20 mouse cellular contexts compared by ENCODE assay signal in the genomic region with DNA sequence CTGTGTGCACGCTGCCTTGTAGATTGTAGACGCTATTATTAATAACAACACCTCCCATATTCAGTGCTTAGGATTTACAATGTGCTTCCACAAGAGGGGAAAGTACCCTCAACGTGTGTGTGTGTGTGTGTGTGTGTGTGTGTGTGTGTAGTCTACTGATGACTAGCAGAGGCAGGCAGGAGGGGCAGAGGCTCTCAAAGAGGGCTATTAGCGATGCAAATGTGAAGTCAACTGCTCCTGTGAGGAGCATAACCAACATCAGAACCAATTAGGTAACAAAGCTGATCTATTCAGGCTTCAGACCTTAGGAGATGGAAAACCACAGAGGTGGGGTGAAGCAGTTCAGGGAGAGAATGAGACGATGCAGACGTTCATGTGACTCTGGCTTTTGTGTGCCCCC.
DNase-seq lines count a peak whose midpoint lies in the region; ATAC-seq and TF ChIP-seq lines count a peak whose summit lies in the region.
"Had no signal": no experiment of that assay in that cellular context is flagged by ENCODE, and none has a peak within 500 bp of the region (broad histone marks: within the 10 kb centered on the region; RNA-seq: fewer than 3 reads in every experiment).

No protein-coding gene starts in this region.

- H3K9ac ChIP-seq in forebrain, embryonic 13.5 days, result no peak overlapping the region
- H3K9ac ChIP-seq in forebrain, embryonic 15.5 days (replicated peaks), result no peak overlapping the region
- no peak overlapping the region for H3K9ac ChIP-seq in midbrain, embryonic 14.5 days (replicated peaks; ENCODE audit: low read length)
- no peak overlapping the region for H3K9ac ChIP-seq in midbrain, embryonic 15.5 days
- H3K9ac ChIP-seq in forebrain, postnatal 0 days, result no peak overlapping the region
- no peak overlapping the region for H3K9ac ChIP-seq in neural tube, embryonic 15.5 days (replicated peaks)
- no peak overlapping the region for H3K9ac ChIP-seq in stomach, postnatal 0 days (ENCODE audit: low read length)
- H3K9ac ChIP-seq: heart, embryonic 12.5 days had no signal

- peak overlapping the region; percentile 37; the same call in 1 of the 2 replicates for H3K27ac ChIP-seq in forebrain, embryonic 13.5 days
- H3K27ac ChIP-seq in forebrain, embryonic 15.5 days (replicated peaks), result no peak overlapping the region
- H3K27ac ChIP-seq in midbrain, embryonic 14.5 days (replicated peaks; ENCODE audit: low read depth, low read length), result no peak overlapping the region
- H3K27ac ChIP-seq in midbrain, embryonic 15.5 days, result no peak overlapping the region
- no peak overlapping the region for H3K27ac ChIP-seq in forebrain, postnatal 0 days (ENCODE audit: low read depth, low read length)
- peak overlapping the region; percentile 37; the same call in 1 of the 2 replicates for H3K27ac ChIP-seq in neural tube, embryonic 15.5 days (replicated peaks)
- no peak overlapping the region for H3K27ac ChIP-seq in stomach, postnatal 0 days (replicated peaks)
- H3K27ac ChIP-seq: embryonic facial prominence, embryonic 10.5 days; kidney, postnatal 0 days; macrophage had no signal

- no peak for TF ChIP-seq EP300 in stomach, postnatal 0 days (optimal IDR thresholded peaks at IDR 0.05)

- H3K9me3 ChIP-seq in forebrain, embryonic 13.5 days (replicated peaks), result no peaks in the 10 kb centered on the region
- H3K9me3 ChIP-seq in forebrain, embryonic 15.5 days, result no peaks in the 10 kb centered on the region
- H3K9me3 ChIP-seq in midbrain, embryonic 14.5 days (ENCODE audit: control insufficient read depth, low read length), result no peaks in the 10 kb centered on the region
- H3K9me3 ChIP-seq in midbrain, embryonic 15.5 days, result no peaks in the 10 kb centered on the region
- no peaks in the 10 kb centered on the region for H3K9me3 ChIP-seq in forebrain, postnatal 0 days (ENCODE audit: low read length)
- H3K9me3 ChIP-seq in neural tube, embryonic 15.5 days (replicated peaks), result no peaks in the 10 kb centered on the region
- H3K9me3 ChIP-seq in stomach, postnatal 0 days (ENCODE audit: control insufficient read depth, low read length), result no peaks in the 10 kb centered on the region
- H3K9me3 ChIP-seq: embryonic facial prominence, embryonic 10.5 days; heart, embryonic 12.5 days had no signal

- ATAC-seq in forebrain, embryonic 13.5 days, result 0 out of 2 replicates have a peak, but pooled peaks have one; percentile 19
- no peak for ATAC-seq in forebrain, embryonic 15.5 days (replicated peaks)
- no peak for ATAC-seq in midbrain, embryonic 14.5 days (ENCODE audit: low FRiP score, low TSS enrichment)
- ATAC-seq in midbrain, embryonic 15.5 days (replicated peaks), result no peak
- peak; percentile 8; the same call in 1 of the 2 replicates for ATAC-seq in forebrain, postnatal 0 days
- peak; percentile 83 for ATAC-seq in neural tube, embryonic 15.5 days (ENCODE audit: low FRiP score)
- no peak for ATAC-seq in stomach, postnatal 0 days (ENCODE audit: low FRiP score, low TSS enrichment)
- ATAC-seq: CD4-positive, CD25-positive, alpha-beta regulatory T cell, adult 4 months had no signal

- WGBS in forebrain, embryonic 13.5 days, result 44% methylated on average over 6 of the region's 6 CpGs
- WGBS in forebrain, embryonic 15.5 days, result 47% methylated on average over 6 of the region's 6 CpGs
- 65% methylated on average over 6 of the region's 6 CpGs for WGBS in midbrain, embryonic 14.5 days
- WGBS in midbrain, embryonic 15.5 days, result 60% methylated on average over 6 of the region's 6 CpGs
- 47% methylated on average over 6 of the region's 6 CpGs for WGBS in forebrain, postnatal 0 days
- WGBS in neural tube, embryonic 15.5 days, result 38% methylated on average over 6 of the region's 6 CpGs
- WGBS in stomach, postnatal 0 days, result 82% methylated on average over 6 of the region's 6 CpGs

- no peak overlapping the region for H3K4me3 ChIP-seq in forebrain, embryonic 13.5 days
- no peak overlapping the region for H3K4me3 ChIP-seq in forebrain, embryonic 15.5 days
- no peak overlapping the region for H3K4me3 ChIP-seq in midbrain, embryonic 14.5 days (replicated peaks; ENCODE audit: low read depth, low read length)
- H3K4me3 ChIP-seq in midbrain, embryonic 15.5 days, result no peak overlapping the region
- H3K4me3 ChIP-seq in forebrain, postnatal 0 days (ENCODE audit: low read depth, low read length), result no peak overlapping the region
- H3K4me3 ChIP-seq in neural tube, embryonic 15.5 days (replicated peaks), result no peak overlapping the region
- H3K4me3 ChIP-seq in stomach, postnatal 0 days (ENCODE audit: low read depth, low read length), result no peak overlapping the region
- H3K4me3 ChIP-seq: embryonic facial prominence, embryonic 10.5 days; heart, embryonic 12.5 days had no signal

- no peak for TF ChIP-seq CTCF in forebrain, postnatal 0 days (IDR thresholded peaks at IDR 0.05; ENCODE audit: low read depth)
- TF ChIP-seq CTCF in stomach, postnatal 0 days (IDR thresholded peaks at IDR 0.05; ENCODE audit: low read depth), result no peak

- DNase-seq in midbrain, embryonic 14.5 days, result peak; percentile 20
- no peak for DNase-seq in forebrain, postnatal 0 days
- no peak for DNase-seq in gastrocnemius, postnatal 4 days (ENCODE audit: low spot score in 2 of 2)
- no peak for DNase-seq in stomach, postnatal 0 days (ENCODE audit: low spot score)
- DNase-seq: adrenal gland, postnatal 36 days; cerebellum, adult 11 months; cerebellum, adult 9-11 months; gastrocnemius, postnatal 14 days; heart, adult 18-20 months; kidney, adult 2 months; thymus, postnatal 36 days had no signal

- H3K27me3 ChIP-seq in forebrain, embryonic 13.5 days, result no peaks in the 10 kb centered on the region
- H3K27me3 ChIP-seq in forebrain, embryonic 15.5 days, result no peaks in the 10 kb centered on the region
- H3K27me3 ChIP-seq in midbrain, embryonic 14.5 days (ENCODE audit: control insufficient read depth, insufficient read depth, low read length), result no peaks in the 10 kb centered on the region
- no peaks in the 10 kb centered on the region for H3K27me3 ChIP-seq in midbrain, embryonic 15.5 days (replicated peaks)
- no peaks in the 10 kb centered on the region for H3K27me3 ChIP-seq in forebrain, postnatal 0 days (ENCODE audit: insufficient read depth, low read length)
- no peaks in the 10 kb centered on the region for H3K27me3 ChIP-seq in neural tube, embryonic 15.5 days (replicated peaks)
- no peaks in the 10 kb centered on the region for H3K27me3 ChIP-seq in stomach, postnatal 0 days (ENCODE audit: control insufficient read depth, insufficient read depth, low read length)
- H3K27me3 ChIP-seq: heart, embryonic 12.5 days had no signal

- H3K36me3 ChIP-seq in forebrain, embryonic 13.5 days (ENCODE audit: poor library complexity, severe bottlenecking), result no peaks in the 10 kb centered on the region
- H3K36me3 ChIP-seq in forebrain, embryonic 15.5 days, result no peaks in the 10 kb centered on the region
- H3K36me3 ChIP-seq in midbrain, embryonic 14.5 days (ENCODE audit: control insufficient read depth, insufficient read depth, low read length), result no peaks in the 10 kb centered on the region
- H3K36me3 ChIP-seq in midbrain, embryonic 15.5 days (replicated peaks), result no peaks in the 10 kb centered on the region
- no peaks in the 10 kb centered on the region; the same call in 1 of the 2 replicates for H3K36me3 ChIP-seq in forebrain, postnatal 0 days (ENCODE audit: insufficient read depth)
- H3K36me3 ChIP-seq in neural tube, embryonic 15.5 days, result 0 out of 2 replicates have a peak, but pooled peaks cover 4% of the 10 kb centered on the region
- H3K36me3 ChIP-seq in stomach, postnatal 0 days (ENCODE audit: control insufficient read depth, insufficient read depth, low read length), result 0 out of 2 replicates have a peak, but pooled peaks cover under 1% of the 10 kb centered on the region

- H3K4me1 ChIP-seq in forebrain, embryonic 13.5 days, result peaks cover 7% of the 10 kb centered on the region; the same call in 1 of the 2 replicates
- peaks cover 5% of the 10 kb centered on the region; the same call in 1 of the 2 replicates for H3K4me1 ChIP-seq in forebrain, embryonic 15.5 days
- no peaks in the 10 kb centered on the region for H3K4me1 ChIP-seq in midbrain, embryonic 14.5 days (ENCODE audit: control insufficient read depth, insufficient read depth, low read length)
- H3K4me1 ChIP-seq in midbrain, embryonic 15.5 days, result peaks cover 3% of the 10 kb centered on the region; the same call in 1 of the 2 replicates
- H3K4me1 ChIP-seq in forebrain, postnatal 0 days (ENCODE audit: insufficient read depth), result no peaks in the 10 kb centered on the region
- H3K4me1 ChIP-seq in neural tube, embryonic 15.5 days, result peaks cover 28% of the 10 kb centered on the region
- no peaks in the 10 kb centered on the region for H3K4me1 ChIP-seq in stomach, postnatal 0 days (replicated peaks; ENCODE audit: control insufficient read depth, insufficient read depth)
- H3K4me1 ChIP-seq: embryonic facial prominence, embryonic 10.5 days; heart, embryonic 12.5 days had no signal

- H3K4me2 ChIP-seq in forebrain, embryonic 13.5 days, result no peak overlapping the region
- no peak overlapping the region for H3K4me2 ChIP-seq in forebrain, embryonic 15.5 days (replicated peaks)
- H3K4me2 ChIP-seq in midbrain, embryonic 14.5 days (ENCODE audit: low read length), result no peak overlapping the region
- no peak overlapping the region for H3K4me2 ChIP-seq in midbrain, embryonic 15.5 days
- no peak overlapping the region for H3K4me2 ChIP-seq in forebrain, postnatal 0 days (ENCODE audit: low read depth)
- H3K4me2 ChIP-seq in neural tube, embryonic 15.5 days, result 0 out of 2 replicates have a peak overlapping the region, but pooled peaks have one; percentile 5
- H3K4me2 ChIP-seq in stomach, postnatal 0 days (replicated peaks; ENCODE audit: low read depth), result no peak overlapping the region
- H3K4me2 ChIP-seq: heart, embryonic 12.5 days had no signal

Comparison
In these comparisons a context has a peak if more than half of its experiments do, and no peak if none do; other contexts are left out.
1. ATAC-seq: peak in forebrain, embryonic 13.5 days (single experiment), forebrain, postnatal 0 days (single experiment) and neural tube, embryonic 15.5 days (single experiment); none in forebrain, embryonic 15.5 days (single experiment), midbrain, embryonic 14.5 days (single experiment), midbrain, embryonic 15.5 days (single experiment) and stomach, postnatal 0 days (single experiment).
2. H3K27ac ChIP-seq: peak in forebrain, embryonic 13.5 days (single experiment) and neural tube, embryonic 15.5 days (single experiment); none in forebrain, embryonic 15.5 days (single experiment), midbrain, embryonic 14.5 days (single experiment), midbrain, embryonic 15.5 days (single experiment), forebrain, postnatal 0 days (single experiment) and stomach, postnatal 0 days (single experiment).